Mouse (Mus musculus): ENCODE data around the gene Gm20843. TPM values are rescaled to one million over a fixed set of nuclear protein-coding genes. Genes with fewer than 3 reads are reported as not detected.
"Not testable (repeated sequence)": the region's sequence is repeated elsewhere in the genome, so short reads cannot be mapped to it uniquely, and the experiment has no call there.

The Gm20843 gene
- not detected in 2 replicates for polyA plus RNA-seq (2015; fragmentation: Nextera tagmentation; extraction: Ambion mirVana)

- not testable (repeated sequence) for H3K9ac ChIP-seq (replicated peaks); H3K9me3 ChIP-seq; ATAC-seq; H3K4me1 ChIP-seq (replicated peaks); H3K27ac ChIP-seq; H3K4me3 ChIP-seq (replicated peaks); H3K27me3 ChIP-seq; H3K36me3 ChIP-seq; H3K4me2 ChIP-seq (replicated peaks)
- whole genome bisulfite sequencing, result no CpG with 5 or more reads among the region's 6 CpGs
These were observed at the start of gene Gm20843 for GRCm38 (mm10) chrY:72247018-72247417. Gene Gm20843 (minus strand): TSS chrY:72247118.
